ENCODE assay signal across 8 mouse cellular contexts in the genomic region with DNA sequence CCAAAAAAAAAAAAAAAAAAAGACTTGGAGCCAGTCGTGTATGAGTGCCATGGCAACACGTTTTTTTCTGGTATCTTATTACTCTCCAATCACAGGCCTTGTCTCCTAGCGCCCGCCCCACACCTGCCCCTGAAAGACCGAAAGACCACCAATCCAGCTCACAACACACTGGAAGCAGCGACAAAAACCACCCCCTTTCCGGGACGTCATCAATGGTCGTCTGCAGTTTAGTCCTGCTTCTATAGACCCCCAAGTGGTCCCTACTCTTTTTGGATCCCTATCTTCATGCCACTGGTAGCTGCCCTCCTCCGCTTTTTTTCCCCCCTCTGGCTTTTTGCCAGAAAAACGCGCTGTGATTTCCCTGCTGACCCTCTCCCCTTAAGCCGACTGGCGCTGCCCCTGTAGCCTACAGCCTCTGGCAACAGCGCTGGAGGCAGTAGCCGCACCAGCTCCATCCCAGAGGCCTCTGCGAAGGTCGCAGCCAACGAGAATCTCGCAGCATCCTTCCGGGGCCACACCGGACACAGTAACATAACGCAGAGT. TPM values are rescaled to one million over a fixed set of nuclear protein-coding genes. Genes with fewer than 3 reads are reported as not detected.
A peak's percentile ranks its signal among the peaks of the same experiment; 100 is the strongest.
DNase-seq lines count a peak whose midpoint lies in the region; ATAC-seq and TF ChIP-seq lines count a peak whose summit lies in the region.

No protein-coding gene starts in this region.

- in situ Hi-C loops in ES-E14 (cut with MboI; ENCODE audit: low sequenced_read_pairs in 2 of 2, unreplicated experiment in 2 of 2): no loop called here

- ATAC-seq in neural tube, embryonic 14.5 days (ENCODE audit: low read depth): peak; percentile 99
- ATAC-seq in erythroblast, adult 5-6 weeks (replicated peaks; ENCODE audit: low FRiP score, poor library complexity, severe bottlenecking): no peak

- peak overlapping the region; percentile 70 for H3K9ac ChIP-seq in ES-E14 (ENCODE audit: insufficient read depth, low read depth, low read length, poor library complexity, severe bottlenecking)
- H3K9ac ChIP-seq in neural tube, embryonic 14.5 days (replicated peaks; ENCODE audit: low read depth, low read length): 0 out of 2 replicates have a peak overlapping the region, but pooled peaks have one; percentile 28

- intact Hi-C loops in gastrocnemius, adult 2 months (cut with DNase I): no loop called here
- intact Hi-C loops in gastrocnemius, postnatal 36 days (cut with DNase I): loop anchor here (10.0 kb wide), 1 partner anchor 71 kb away; no protein-coding TSS in a partner anchor
- intact Hi-C loops in left cerebral cortex, postnatal 36 days (cut with DNase I): no loop called here

- H3K4me3 ChIP-seq in gastrocnemius, adult 2 months: 0 out of 2 replicates have a peak overlapping the region, but pooled peaks have one; percentile 29
- peak overlapping the region; percentile 63 to 78 for H3K4me3 ChIP-seq in ES-E14 (ENCODE audit: insufficient read depth in 1 of 2, low read depth in 1 of 2, low read length in 2 of 2, poor library complexity in 1 of 2, severe bottlenecking in 1 of 2)
- H3K4me3 ChIP-seq in hindbrain, embryonic 10.5 days: peak overlapping the region; percentile 51
- H3K4me3 ChIP-seq in neural tube, embryonic 14.5 days (ENCODE audit: low read depth, low read length): peak overlapping the region; percentile 39

- no peaks in the 10 kb centered on the region for H3K36me3 ChIP-seq in ES-E14 (ENCODE audit: control insufficient read depth, insufficient read depth, low read length, poor library complexity, severe bottlenecking)
- no peaks in the 10 kb centered on the region for H3K36me3 ChIP-seq in hindbrain, embryonic 10.5 days
- H3K36me3 ChIP-seq in neural tube, embryonic 14.5 days (ENCODE audit: control insufficient read depth, insufficient read depth, low read length): no peaks in the 10 kb centered on the region

- no peaks in the 10 kb centered on the region for H3K9me3 ChIP-seq in ES-E14 (ENCODE audit: control insufficient read depth, insufficient read depth, low read depth, low read length)
- H3K9me3 ChIP-seq in hindbrain, embryonic 10.5 days: no peaks in the 10 kb centered on the region
- H3K9me3 ChIP-seq in neural tube, embryonic 14.5 days (ENCODE audit: control insufficient read depth, low read length): no peaks in the 10 kb centered on the region

- no peak for TF ChIP-seq CTCF in gastrocnemius, adult 2 months (IDR thresholded peaks at IDR 0.05)

- DNase-seq in gastrocnemius, adult 2 months: no peak
- DNase-seq in gastrocnemius, postnatal 36 days: no peak
- DNase-seq in ES-E14 (ENCODE audit: low read depth, low spot score): peak; percentile 60
- DNase-seq in embryo, embryonic 10 days (ENCODE audit: low spot score): peak; percentile 83
- DNase-seq in hindbrain, embryonic 10.5 days (ENCODE audit: low spot score): peak; percentile 82
- DNase-seq in left cerebral cortex, postnatal 36 days (ENCODE audit: low spot score in 2 of 2): peak; percentile 72 to 73

- H3K27me3 ChIP-seq in hindbrain, embryonic 10.5 days (ENCODE audit: insufficient read depth, poor library complexity, severe bottlenecking): peaks cover 22% of the 10 kb centered on the region
- no peaks in the 10 kb centered on the region for H3K27me3 ChIP-seq in neural tube, embryonic 14.5 days (ENCODE audit: control insufficient read depth, insufficient read depth, low read length)

- WGBS in hindbrain, embryonic 10.5 days: 23% methylated on average over 23 of the region's 23 CpGs
- WGBS in neural tube, embryonic 14.5 days: 19% methylated on average over 23 of the region's 23 CpGs

- peak overlapping the region; percentile 41 for H3K4me2 ChIP-seq in neural tube, embryonic 14.5 days (ENCODE audit: low read depth, low read length)

- H3K27ac ChIP-seq in gastrocnemius, adult 2 months: no peak overlapping the region
- H3K27ac ChIP-seq in ES-E14 (ENCODE audit: insufficient read depth, low read depth, low read length, poor library complexity, severe bottlenecking): no peak overlapping the region
- H3K27ac ChIP-seq in hindbrain, embryonic 10.5 days: peak overlapping the region; percentile 82
- H3K27ac ChIP-seq in neural tube, embryonic 14.5 days (ENCODE audit: low read depth, low read length): peak overlapping the region; percentile 90

- no peaks in the 10 kb centered on the region for H3K4me1 ChIP-seq in ES-E14 (ENCODE audit: control insufficient read depth in 2 of 2, insufficient read depth in 2 of 2, low read length in 2 of 2, poor library complexity in 1 of 2)
- H3K4me1 ChIP-seq in hindbrain, embryonic 10.5 days (replicated peaks): no peaks in the 10 kb centered on the region; the same call in 1 of the 2 replicates
- H3K4me1 ChIP-seq in neural tube, embryonic 14.5 days (ENCODE audit: control insufficient read depth, insufficient read depth, low read length): no peaks in the 10 kb centered on the region

TF ChIP-seq in ES-E14, 5 proteins besides CTCF, POLR2A, EP300 and RAD21:
- TF ChIP-seq CHD2 (IDR thresholded peaks at IDR 0.05; ENCODE audit: low read depth, low read length): peak; percentile 90
- no peak for TF ChIP-seq ZC3H11A (IDR thresholded peaks at IDR 0.05; ENCODE audit: borderline replicate concordance, low read depth, low read length)
- TF ChIP-seq HCFC1 (IDR thresholded peaks at IDR 0.05; ENCODE audit: borderline replicate concordance, insufficient read depth, low read length): peak; percentile 41; the same call in 1 of the 2 replicates
- peak; percentile 96 for TF ChIP-seq ZNF384 (IDR thresholded peaks at IDR 0.05; ENCODE audit: low read depth, low read length)
- TF ChIP-seq MAFK (IDR thresholded peaks at IDR 0.05; ENCODE audit: insufficient read depth, low read depth, low read length): no peak

RNA-seq across cellular contexts. Expression of a gene that starts 23.3 kb away (rescaled TPM):
- not detected for total RNA-seq in gastrocnemius, adult 2 months (2021)
- total RNA-seq in gastrocnemius, postnatal 36 days (2021): not detected
- total RNA-seq in ES-E14 (2012; rRNA removed): 49.2 and 68.7 TPM in 2 replicates
- polyA plus RNA-seq in hindbrain, embryonic 10.5 days (2016; fragmentation: Nextera tagmentation; extraction: Ambion mirVana): 86.0 and 97.4 TPM in 2 replicates
- 10 to 100 TPM; 16.4 to 21.4 TPM for total RNA-seq in left cerebral cortex, postnatal 36 days (2021)
- 115 and 152 TPM in 2 replicates for polyA plus RNA-seq in neural tube, embryonic 14.5 days (2014; fragmentation: Nextera tagmentation; extraction: Ambion mirVana)
- 10.7 and 16.7 TPM in 2 replicates for total RNA-seq in erythroblast, adult 5-6 weeks (2015; ENCODE audit: low replicate concordance)
- 11.8 and 12.5 TPM in 2 replicates for total RNA-seq in erythroblast, adult 5-6 weeks (2017; ENCODE audit: low replicate concordance)

RNA-seq across cellular contexts. Expression of a gene that starts 30.4 kb away (rescaled TPM):
- not detected for total RNA-seq in gastrocnemius, adult 2 months (2021)
- total RNA-seq in gastrocnemius, postnatal 36 days (2021): not detected
- 3.0 and 6.6 TPM in 2 replicates for total RNA-seq in ES-E14 (2012; rRNA removed)
- polyA plus RNA-seq in hindbrain, embryonic 10.5 days (2016; fragmentation: Nextera tagmentation; extraction: Ambion mirVana): not detected in 2 replicates
- not detected for total RNA-seq in left cerebral cortex, postnatal 36 days (2021)
- polyA plus RNA-seq in neural tube, embryonic 14.5 days (2014; fragmentation: Nextera tagmentation; extraction: Ambion mirVana): 0.08 TPM in 1 of 2 replicates, not detected in the other
- 1.9 and 2.5 TPM in 2 replicates for total RNA-seq in erythroblast, adult 5-6 weeks (2015; ENCODE audit: low replicate concordance)
- total RNA-seq in erythroblast, adult 5-6 weeks (2017; ENCODE audit: low replicate concordance): 0.17 and 0.28 TPM in 2 replicates

RNA-seq across cellular contexts. Expression of a gene that starts 47.5 kb away (rescaled TPM):
- total RNA-seq in gastrocnemius, adult 2 months (2021): under 1 TPM in 1 of 2 experiments, not detected in 1; 0.70 TPM
- not detected for total RNA-seq in gastrocnemius, postnatal 36 days (2021)
- total RNA-seq in ES-E14 (2012; rRNA removed): 43.2 and 54.1 TPM in 2 replicates
- 275 and 315 TPM in 2 replicates for polyA plus RNA-seq in hindbrain, embryonic 10.5 days (2016; fragmentation: Nextera tagmentation; extraction: Ambion mirVana)
- 100 to 1,000 TPM; 344 to 357 TPM for total RNA-seq in left cerebral cortex, postnatal 36 days (2021)
- 610 and 698 TPM in 2 replicates for polyA plus RNA-seq in neural tube, embryonic 14.5 days (2014; fragmentation: Nextera tagmentation; extraction: Ambion mirVana)
- total RNA-seq in erythroblast, adult 5-6 weeks (2015; ENCODE audit: low replicate concordance): not detected in 2 replicates
- total RNA-seq in erythroblast, adult 5-6 weeks (2017; ENCODE audit: low replicate concordance): not detected in 2 replicates

RNA-seq across cellular contexts. Expression of a gene that starts 56.7 kb away (rescaled TPM):
- total RNA-seq in gastrocnemius, adult 2 months (2021): 10 to 100 TPM in 1 of 2 experiments, 1 to 10 TPM in 1; 9.5 to 11.2 TPM
- 10 to 100 TPM; 13.5 to 13.6 TPM for total RNA-seq in gastrocnemius, postnatal 36 days (2021)
- 35.5 and 76.2 TPM in 2 replicates for total RNA-seq in ES-E14 (2012; rRNA removed)
- 167 and 188 TPM in 2 replicates for polyA plus RNA-seq in hindbrain, embryonic 10.5 days (2016; fragmentation: Nextera tagmentation; extraction: Ambion mirVana)
- total RNA-seq in left cerebral cortex, postnatal 36 days (2021): 10 to 100 TPM; 32.9 to 40.4 TPM
- polyA plus RNA-seq in neural tube, embryonic 14.5 days (2014; fragmentation: Nextera tagmentation; extraction: Ambion mirVana): 119 and 142 TPM in 2 replicates
- 20.7 and 26.5 TPM in 2 replicates for total RNA-seq in erythroblast, adult 5-6 weeks (2015; ENCODE audit: low replicate concordance)
- 31.0 and 39.6 TPM in 2 replicates for total RNA-seq in erythroblast, adult 5-6 weeks (2017; ENCODE audit: low replicate concordance)

Comparison
In these comparisons a context has a peak if more than half of its experiments do, and no peak if none do; other contexts are left out.
1. DNase-seq: peak in ES-E14 (single experiment), embryo, embryonic 10 days (single experiment), hindbrain, embryonic 10.5 days (single experiment) and left cerebral cortex, postnatal 36 days (2 of 2); none in gastrocnemius, adult 2 months (single experiment) and gastrocnemius, postnatal 36 days (0 of 2).
2. H3K27ac ChIP-seq: peak in hindbrain, embryonic 10.5 days (single experiment) and neural tube, embryonic 14.5 days (single experiment); none in gastrocnemius, adult 2 months (single experiment) and ES-E14 (single experiment).
3. RNA of a gene that starts 23.3 kb away (total RNA-seq): 49.2 to 68.7 TPM in ES-E14, 16.4 to 21.4 TPM in left cerebral cortex, postnatal 36 days and 10.7 to 16.7 TPM in erythroblast, adult 5-6 weeks; not detected in gastrocnemius, adult 2 months and not detected in gastrocnemius, postnatal 36 days; every median in the first group is over 10 times any median in the second.
4. RNA of a gene that starts 47.5 kb away (total RNA-seq): 344 to 357 TPM in left cerebral cortex, postnatal 36 days and 43.2 to 54.1 TPM in ES-E14; 0.70 TPM in gastrocnemius, adult 2 months, not detected in gastrocnemius, postnatal 36 days and not detected in erythroblast, adult 5-6 weeks; every median in the first group is over 10 times any median in the second.
5. Peak in every context shown above with its lines, with median percentiles within 50 percentile points of each other: H3K4me3 ChIP-seq.